Mouse (Mus musculus): ENCODE measurements around the gene Vamp2. TPM values are rescaled to one million over a fixed set of nuclear protein-coding genes. Genes with fewer than 3 reads are reported as not detected.
A peak's percentile ranks its signal among the peaks of the same experiment; 100 is the strongest.

The Vamp2 gene
- total and polyA plus RNA-seq, 2 experiments from 2014 or later = 25.2 to 59.2 TPM

DNA sequence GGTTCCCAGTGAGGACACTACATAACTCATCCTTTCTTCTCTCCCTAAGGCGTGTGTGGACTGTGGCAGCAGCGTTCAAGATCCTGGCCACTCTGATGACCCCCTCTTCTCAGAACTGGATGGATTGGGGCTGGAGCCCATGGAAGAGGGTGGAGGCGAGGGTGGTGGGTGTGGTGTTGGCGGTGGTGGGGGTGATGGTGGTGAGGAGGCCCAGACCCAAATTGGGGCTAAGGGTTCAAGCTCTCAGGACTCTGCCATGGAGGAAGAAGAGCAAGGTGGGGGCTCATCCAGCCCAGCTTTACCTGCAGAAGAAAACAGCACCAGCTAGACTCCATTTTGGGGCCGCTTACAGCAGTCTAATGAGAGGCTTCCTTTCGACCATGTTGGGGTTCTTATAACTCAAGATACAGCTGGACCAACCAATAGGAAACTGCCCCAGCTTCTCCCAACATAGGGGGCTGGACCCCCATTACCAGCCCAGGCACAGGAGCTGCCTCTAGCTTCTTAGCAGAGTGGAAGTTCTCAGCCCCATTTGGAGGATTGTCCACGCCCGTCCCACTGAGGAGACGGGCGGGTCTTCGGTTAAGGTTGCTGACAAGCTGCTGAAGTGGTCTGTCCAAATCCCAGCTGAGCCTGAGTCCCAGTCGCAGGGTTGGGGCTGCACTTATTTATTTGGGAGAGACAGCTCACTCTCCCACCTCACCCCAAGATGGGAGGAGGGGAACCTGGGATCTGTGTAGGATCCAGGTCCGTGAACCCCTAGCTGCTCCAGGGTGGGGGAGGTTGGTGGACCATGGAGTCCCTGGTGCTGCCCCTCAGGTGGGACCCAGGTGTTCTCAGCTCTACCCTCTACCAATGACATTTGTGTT lies 21.0 kb downstream of the Vamp2 start:
- H3K9me3 ChIP-seq (replicated peaks; ENCODE audit: control insufficient read depth, low read length) = no peaks in the 10 kb centered on the region
- no peak overlapping the region for H3K4me3 ChIP-seq (ENCODE audit: low read depth, low read length)
- H3K27ac ChIP-seq (ENCODE audit: low read depth) = no peak overlapping the region
- ATAC-seq (ENCODE audit: insufficient read depth, low read depth) (no peak), DNase-seq (ENCODE audit: low spot score) (no peak)
- no peak overlapping the region for H3K4me2 ChIP-seq (ENCODE audit: low read depth, low read length)
- whole genome bisulfite sequencing = 76% methylated on average over 13 of the region's 13 CpGs
- H3K27me3 ChIP-seq (ENCODE audit: control insufficient read depth, insufficient read depth, low read length) = no peaks in the 10 kb centered on the region
- 0 out of 2 replicates have a peak, but pooled peaks cover 13% of the 10 kb centered on the region for H3K4me1 ChIP-seq (ENCODE audit: control insufficient read depth, insufficient read depth)
- TF ChIP-seq EP300 (IDR thresholded peaks at IDR 0.05; ENCODE audit: low read depth) (no peak), CTCF (IDR thresholded peaks at IDR 0.05; ENCODE audit: low read depth) (no peak)
- H3K36me3 ChIP-seq (replicated peaks; ENCODE audit: control insufficient read depth, insufficient read depth, low read length) = peaks cover 58% of the 10 kb centered on the region
- no peak overlapping the region for H3K9ac ChIP-seq (replicated peaks; ENCODE audit: low read depth, low read length)

DNA sequence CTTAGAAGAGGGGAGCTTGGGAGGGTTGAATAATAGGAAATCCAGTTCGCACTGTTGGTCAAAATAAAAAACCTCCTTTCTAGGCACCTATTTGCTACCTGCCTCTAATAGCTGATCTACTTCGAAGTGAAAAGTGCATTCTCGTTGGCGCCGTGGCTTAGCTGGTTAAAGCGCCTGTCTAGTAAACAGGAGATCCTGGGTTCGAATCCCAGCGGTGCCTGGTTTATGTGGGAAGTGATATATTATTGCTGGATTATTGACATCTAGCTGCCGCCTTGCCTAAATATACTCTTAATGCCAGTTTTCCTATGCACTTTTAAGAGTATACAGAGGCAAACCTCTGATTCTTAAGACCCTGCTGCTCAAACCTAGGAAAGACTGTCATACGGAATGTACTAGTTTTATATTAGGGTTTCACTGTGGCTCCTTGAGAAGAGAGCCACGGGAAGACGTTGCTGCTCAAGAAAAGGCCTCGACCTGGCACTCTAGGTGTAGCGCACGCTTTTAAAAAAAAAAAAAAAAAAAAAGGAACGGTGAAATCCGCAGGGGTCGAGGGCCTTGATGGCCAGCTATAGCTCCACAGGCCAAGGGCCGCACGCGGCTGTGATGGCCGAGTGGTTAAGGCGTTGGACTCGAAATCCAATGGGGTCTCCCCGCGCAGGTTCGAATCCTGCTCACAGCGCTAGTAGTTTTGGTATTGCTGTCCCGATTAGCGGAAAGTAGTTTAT lies 22.2 kb downstream of the Vamp2 start:
- peaks cover 46% of the 10 kb centered on the region for H3K36me3 ChIP-seq (replicated peaks; ENCODE audit: control insufficient read depth, insufficient read depth, low read length)
- peak overlapping the region; percentile 44 for H3K4me3 ChIP-seq (ENCODE audit: low read depth, low read length)
- ATAC-seq (ENCODE audit: insufficient read depth, low read depth) (peak; percentile 51), DNase-seq (ENCODE audit: low spot score) (peak; percentile 53)
- H3K9me3 ChIP-seq (replicated peaks; ENCODE audit: control insufficient read depth, low read length) = no peaks in the 10 kb centered on the region
- no peaks in the 10 kb centered on the region for H3K27me3 ChIP-seq (ENCODE audit: control insufficient read depth, insufficient read depth, low read length)
- H3K9ac ChIP-seq (replicated peaks; ENCODE audit: low read depth, low read length) = peak overlapping the region; percentile 44; the same call in 1 of the 2 replicates
- 0 out of 2 replicates have a peak, but pooled peaks cover 13% of the 10 kb centered on the region for H3K4me1 ChIP-seq (ENCODE audit: control insufficient read depth, insufficient read depth)
- WGBS = 2% methylated on average over 30 of the region's 30 CpGs
- peak overlapping the region; percentile 62 for H3K4me2 ChIP-seq (ENCODE audit: low read depth, low read length)
- TF ChIP-seq EP300 (IDR thresholded peaks at IDR 0.05; ENCODE audit: low read depth) = no peak; the same call in 1 of the 2 replicates
- no peak for TF ChIP-seq CTCF (IDR thresholded peaks at IDR 0.05; ENCODE audit: low read depth)
- H3K27ac ChIP-seq (ENCODE audit: low read depth) = peak overlapping the region; percentile 50

DNA sequence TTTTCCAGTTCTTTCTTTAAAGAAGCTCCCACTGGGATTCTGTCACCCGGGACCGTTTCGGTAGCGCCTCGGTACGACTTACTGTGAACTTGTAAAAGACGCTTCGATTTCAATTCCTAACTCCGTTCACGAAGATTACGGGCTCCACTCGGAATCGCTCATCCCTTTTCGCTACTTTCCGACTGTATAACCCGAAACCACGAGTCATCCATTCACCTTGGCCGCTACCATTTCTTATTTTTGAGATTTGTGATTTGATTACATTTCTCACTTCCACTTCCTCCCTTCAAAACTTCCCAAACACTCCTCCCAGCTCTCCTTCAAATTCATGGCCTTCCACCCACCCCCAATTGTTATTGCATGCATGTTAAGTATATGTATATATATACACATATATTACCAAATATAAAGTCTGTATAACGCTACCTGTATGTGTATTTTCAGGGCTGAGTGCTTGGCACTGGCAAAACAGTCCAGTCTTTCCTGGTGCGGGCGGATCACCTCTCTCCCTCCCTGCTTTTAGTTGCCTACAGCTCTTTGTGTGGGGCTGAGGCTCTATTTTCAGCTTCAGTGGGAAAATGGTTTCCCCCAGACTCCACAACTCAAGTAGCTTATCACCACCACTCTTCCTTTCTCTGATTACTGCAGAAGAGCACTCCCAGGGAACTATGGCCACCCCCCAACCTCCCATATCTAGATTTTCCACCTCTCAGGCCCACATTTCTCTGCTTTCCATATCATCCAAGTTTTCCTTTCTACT lies 22.9 kb downstream of the Vamp2 start:
- Histone ChIP-seq H3K27ac (ENCODE audit: low read depth) (peak overlapping the region; percentile 41), H3K36me3 (replicated peaks; ENCODE audit: control insufficient read depth, insufficient read depth, low read length) (peaks cover 39% of the 10 kb centered on the region), H3K4me1 (ENCODE audit: control insufficient read depth, insufficient read depth) (0 out of 2 replicates have a peak, but pooled peaks cover 13% of the 10 kb centered on the region), H3K4me2 (ENCODE audit: low read depth, low read length) (peak overlapping the region; percentile 62), H3K9ac (replicated peaks; ENCODE audit: low read depth, low read length) (peak overlapping the region; percentile 44; the same call in 1 of the 2 replicates), H3K27me3 (ENCODE audit: control insufficient read depth, insufficient read depth, low read length) (no peaks in the 10 kb centered on the region), H3K4me3 (ENCODE audit: low read depth, low read length) (peak overlapping the region; percentile 44), H3K9me3 (replicated peaks; ENCODE audit: control insufficient read depth, low read length) (no peaks in the 10 kb centered on the region)
- TF ChIP-seq CTCF (IDR thresholded peaks at IDR 0.05; ENCODE audit: low read depth) (no peak), EP300 (IDR thresholded peaks at IDR 0.05; ENCODE audit: low read depth) (no peak)
- ATAC-seq (ENCODE audit: insufficient read depth, low read depth) (no peak), DNase-seq (ENCODE audit: low spot score) (no peak)
- WGBS = 3% methylated on average over 21 of the region's 21 CpGs

DNA sequence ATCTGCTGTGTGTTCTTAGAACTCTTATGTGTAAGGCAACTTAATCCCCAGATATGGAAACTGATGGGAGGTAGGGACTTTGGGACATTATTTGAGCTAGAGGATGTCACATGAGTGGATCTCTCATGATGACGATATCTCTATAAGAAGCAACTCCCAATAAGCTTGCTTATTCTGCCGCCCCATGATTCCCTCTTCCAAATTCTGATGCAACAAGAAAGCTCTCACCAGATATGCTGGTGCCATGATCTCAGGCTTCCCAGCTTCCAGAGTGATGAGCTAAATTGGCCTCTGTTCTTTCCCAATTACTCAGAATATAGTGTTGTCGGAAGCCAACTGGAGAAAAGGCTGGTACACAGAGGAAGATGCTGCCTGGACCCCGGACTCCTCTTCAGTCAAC lies 23.6 kb downstream of the Vamp2 start:
- ATAC-seq (ENCODE audit: insufficient read depth, low read depth) (no peak), DNase-seq (ENCODE audit: low spot score) (peak; percentile 60)
- H3K4me3 ChIP-seq (ENCODE audit: low read depth, low read length) = no peak overlapping the region
- H3K9me3 ChIP-seq (replicated peaks; ENCODE audit: control insufficient read depth, low read length) = no peaks in the 10 kb centered on the region
- H3K4me2 ChIP-seq (ENCODE audit: low read depth, low read length) = no peak overlapping the region
- 0 out of 2 replicates have a peak, but pooled peaks cover 13% of the 10 kb centered on the region for H3K4me1 ChIP-seq (ENCODE audit: control insufficient read depth, insufficient read depth)
- no peak overlapping the region for H3K9ac ChIP-seq (replicated peaks; ENCODE audit: low read depth, low read length)
- WGBS = 40% methylated on average over 4 of the region's 4 CpGs
- H3K36me3 ChIP-seq (replicated peaks; ENCODE audit: control insufficient read depth, insufficient read depth, low read length) = peaks cover 32% of the 10 kb centered on the region
- H3K27me3 ChIP-seq (ENCODE audit: control insufficient read depth, insufficient read depth, low read length) = no peaks in the 10 kb centered on the region
- peak overlapping the region; percentile 41; the same call in 1 of the 2 replicates for H3K27ac ChIP-seq (ENCODE audit: low read depth)
- TF ChIP-seq CTCF (IDR thresholded peaks at IDR 0.05; ENCODE audit: low read depth) (no peak), EP300 (IDR thresholded peaks at IDR 0.05; ENCODE audit: low read depth) (no peak)

DNA sequence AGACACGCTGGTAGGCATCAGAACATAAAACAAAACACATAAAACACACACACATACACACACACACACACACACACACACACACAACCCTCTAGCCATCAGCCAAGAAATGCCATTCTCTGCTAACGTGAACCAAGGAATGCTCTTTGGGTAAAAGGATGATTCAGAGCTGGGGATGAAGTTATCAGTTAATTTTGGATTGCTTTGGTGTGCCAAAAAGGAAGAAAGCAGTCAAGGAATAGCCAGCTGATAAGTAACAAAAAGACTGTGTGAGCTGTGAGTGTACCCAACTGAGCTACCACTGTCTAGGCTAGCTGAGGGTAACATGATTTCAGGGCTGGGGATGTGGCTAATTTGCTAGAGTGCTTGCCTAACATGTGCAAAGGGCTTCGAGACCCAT lies 25.7 kb downstream of the Vamp2 start:
- no peak overlapping the region for H3K9ac ChIP-seq (replicated peaks; ENCODE audit: low read depth, low read length)
- H3K27me3 ChIP-seq (ENCODE audit: control insufficient read depth, insufficient read depth, low read length) = no peaks in the 10 kb centered on the region
- no peak overlapping the region for H3K4me2 ChIP-seq (ENCODE audit: low read depth, low read length)
- ATAC-seq (ENCODE audit: insufficient read depth, low read depth) = no peak
- no peak overlapping the region for H3K27ac ChIP-seq (ENCODE audit: low read depth)
- H3K9me3 ChIP-seq (replicated peaks; ENCODE audit: control insufficient read depth, low read length) = no peaks in the 10 kb centered on the region
- H3K4me3 ChIP-seq (ENCODE audit: low read depth, low read length) = no peak overlapping the region
- TF ChIP-seq EP300 (IDR thresholded peaks at IDR 0.05; ENCODE audit: low read depth) (no peak), CTCF (IDR thresholded peaks at IDR 0.05; ENCODE audit: low read depth) (no peak)
- WGBS = 51% methylated on average over 3 of the region's 3 CpGs
- peaks cover 11% of the 10 kb centered on the region for H3K36me3 ChIP-seq (replicated peaks; ENCODE audit: control insufficient read depth, insufficient read depth, low read length)
- peaks cover 19% of the 10 kb centered on the region; the same call in 1 of the 2 replicates for H3K4me1 ChIP-seq (ENCODE audit: control insufficient read depth, insufficient read depth)
- no peak for DNase-seq (ENCODE audit: low spot score)
